ENCODE assay signal across 15 mouse cellular contexts in genomic region chr16:93830916-93831315, GRCm38 (mm10). TPM values are rescaled to one million over a fixed set of nuclear protein-coding genes. Genes with fewer than 3 reads are reported as not detected.
A peak's percentile ranks its signal among the peaks of the same experiment; 100 is the strongest.
DNase-seq lines count a peak whose midpoint lies in the region; ATAC-seq and TF ChIP-seq lines count a peak whose summit lies in the region.
"Had no signal": no experiment of that assay in that cellular context is flagged by ENCODE, and none has a peak within 500 bp of the region (broad histone marks: within the 10 kb centered on the region; RNA-seq: fewer than 3 reads in every experiment).

No protein-coding gene starts in this region.

- TF ChIP-seq CTCF in E14TG2a.4 (conservative IDR thresholded peaks at IDR 0.05; ENCODE audit: low read length), result no peak

- 92% methylated on average over 5 of the region's 5 CpGs for WGBS in forebrain, embryonic 11.5 days

- peaks cover 32% of the 10 kb centered on the region for H3K36me3 ChIP-seq in E14TG2a.4 (ENCODE audit: insufficient read depth, low read length)
- H3K36me3 ChIP-seq in forebrain, embryonic 11.5 days (ENCODE audit: control insufficient read depth, insufficient read depth, low read length), result no peaks in the 10 kb centered on the region
- H3K36me3 ChIP-seq: heart, embryonic 15.5 days; hindbrain, embryonic 12.5 days; neural tube, embryonic 13.5 days had no signal

- no peak for ATAC-seq in forebrain, embryonic 11.5 days (replicated peaks; ENCODE audit: low FRiP score)

- H3K27ac ChIP-seq in forebrain, embryonic 11.5 days (ENCODE audit: low read depth, low read length), result no peak overlapping the region
- H3K27ac ChIP-seq: hindbrain, embryonic 12.5 days; macrophage had no signal

- peak overlapping the region; percentile 97 for H3K4me3 ChIP-seq in E14TG2a.4 (replicated peaks; ENCODE audit: low read length)
- H3K4me3 ChIP-seq in forebrain, embryonic 11.5 days (ENCODE audit: low read depth, low read length), result no peak overlapping the region
- H3K4me3 ChIP-seq: limb, embryonic 12.5 days had no signal

- H3K4me2 ChIP-seq in forebrain, embryonic 11.5 days (ENCODE audit: low read depth, low read length, severe bottlenecking), result no peak overlapping the region

- H3K9ac ChIP-seq in forebrain, embryonic 11.5 days (ENCODE audit: low read length), result no peak overlapping the region
- H3K9ac ChIP-seq: heart, embryonic 15.5 days; hindbrain, embryonic 12.5 days; limb, embryonic 12.5 days had no signal

- peaks cover 14% of the 10 kb centered on the region for H3K9me3 ChIP-seq in E14TG2a.4 (ENCODE audit: low read length)
- H3K9me3 ChIP-seq in forebrain, embryonic 11.5 days (ENCODE audit: control insufficient read depth, low read length), result no peaks in the 10 kb centered on the region
- H3K9me3 ChIP-seq: heart, embryonic 15.5 days; hindbrain, embryonic 12.5 days; neural tube, embryonic 13.5 days had no signal

- H3K4me1 ChIP-seq in E14TG2a.4 (replicated peaks; ENCODE audit: low read depth, low read length), result peaks cover 59% of the 10 kb centered on the region
- H3K4me1 ChIP-seq in forebrain, embryonic 11.5 days (replicated peaks; ENCODE audit: control insufficient read depth, insufficient read depth, low read length), result no peaks in the 10 kb centered on the region

- DNase-seq in B cell, adult 2 months, result peak; percentile 46 to 58
- peak; percentile 17 for DNase-seq in kidney, adult 18-20 months
- DNase-seq in kidney, postnatal 36 days, result peak; percentile 46 to 48
- DNase-seq in layer of hippocampus, adult 11-12 months (ENCODE audit: low spot score), result no peak
- DNase-seq in adrenal gland, postnatal 36 days, result no peak
- no peak for DNase-seq in forebrain, embryonic 11.5 days (ENCODE audit: low spot score)
- DNase-seq: adrenal gland, postnatal 25 days; layer of hippocampus, postnatal 36 days; lung, adult 18-20 months had no signal

- no peaks in the 10 kb centered on the region for H3K27me3 ChIP-seq in E14TG2a.4 (ENCODE audit: insufficient read depth, low read length)
- no peaks in the 10 kb centered on the region; the same call in 1 of the 2 replicates for H3K27me3 ChIP-seq in forebrain, embryonic 11.5 days (ENCODE audit: control insufficient read depth, insufficient read depth, low read length)
- H3K27me3 ChIP-seq: heart, embryonic 15.5 days; hindbrain, embryonic 12.5 days; neural tube, embryonic 13.5 days had no signal

RNA-seq across cellular contexts. Expression of gene Morc3, which starts 1.0 kb away (rescaled TPM):
- 10 to 100 TPM; 28.9 to 44.8 TPM for total RNA-seq in adrenal gland, postnatal 36 days (2021)
- 33.7 and 36.0 TPM in 2 replicates for polyA plus RNA-seq in forebrain, embryonic 11.5 days (2014; fragmentation: Nextera tagmentation; extraction: Ambion mirVana)

RNA-seq across cellular contexts. Expression of gene Chaf1b, which starts 52.8 kb away (rescaled TPM):
- total RNA-seq in adrenal gland, postnatal 36 days (2021), result 1 to 10 TPM; 3.0 to 3.9 TPM
- polyA plus RNA-seq in forebrain, embryonic 11.5 days (2014; fragmentation: Nextera tagmentation; extraction: Ambion mirVana), result 119 and 120 TPM in 2 replicates

Comparison
In these comparisons a context has a peak if more than half of its experiments do, and no peak if none do; other contexts are left out.
1. DNase-seq: peak in B cell, adult 2 months (2 of 2), kidney, adult 18-20 months (single experiment) and kidney, postnatal 36 days (2 of 2); none in layer of hippocampus, adult 11-12 months (single experiment), adrenal gland, postnatal 36 days (0 of 2) and forebrain, embryonic 11.5 days (single experiment).